Mouse (Mus musculus): ENCODE data around the gene Myl9. TPM values are rescaled to one million over a fixed set of nuclear protein-coding genes. Genes with fewer than 3 reads are reported as not detected.

Gene Myl9
- polyA plus RNA-seq, 1 experiment: 410 TPM

GRCm38 (mm10) chr2:156779488-156779887 is 4.3 kb downstream of the Myl9 start:
- Histone ChIP-seq H3K4me1 (ENCODE audit: control insufficient read depth, insufficient read depth, insufficient read length, low read length) (peaks cover 7% of the 10 kb centered on the region; the same call in 1 of the 2 replicates), H3K4me3 (ENCODE audit: low read depth, low read length) (no peak overlapping the region), H3K36me3 (ENCODE audit: control insufficient read depth, insufficient read depth, low read length) (no peaks in the 10 kb centered on the region), H3K27me3 (ENCODE audit: control insufficient read depth, insufficient read depth, low read length) (no peaks in the 10 kb centered on the region), H3K27ac (ENCODE audit: insufficient read depth, low read depth, low read length) (no peak overlapping the region)
- TF ChIP-seq CTCF (IDR thresholded peaks at IDR 0.05; ENCODE audit: extremely low read depth, insufficient read length, insufficient replicate concordance, low read depth, low read length) (no peak), POLR2A (IDR thresholded peaks at IDR 0.05; ENCODE audit: low read depth, low read length) (no peak)
- 19% methylated on average over 2 of the region's 2 CpGs for WGBS

GRCm38 (mm10) chr2:156780129-156780528 is 4.9 kb downstream of the Myl9 start:
- no peak for TF ChIP-seq POLR2A (IDR thresholded peaks at IDR 0.05; ENCODE audit: low read depth, low read length)
- no peak for TF ChIP-seq CTCF (IDR thresholded peaks at IDR 0.05; ENCODE audit: extremely low read depth, insufficient read length, insufficient replicate concordance, low read depth, low read length)
- WGBS: 52% methylated on average over 9 of the region's 9 CpGs
- no peak overlapping the region for H3K4me3 ChIP-seq (ENCODE audit: low read depth, low read length)

DNA sequence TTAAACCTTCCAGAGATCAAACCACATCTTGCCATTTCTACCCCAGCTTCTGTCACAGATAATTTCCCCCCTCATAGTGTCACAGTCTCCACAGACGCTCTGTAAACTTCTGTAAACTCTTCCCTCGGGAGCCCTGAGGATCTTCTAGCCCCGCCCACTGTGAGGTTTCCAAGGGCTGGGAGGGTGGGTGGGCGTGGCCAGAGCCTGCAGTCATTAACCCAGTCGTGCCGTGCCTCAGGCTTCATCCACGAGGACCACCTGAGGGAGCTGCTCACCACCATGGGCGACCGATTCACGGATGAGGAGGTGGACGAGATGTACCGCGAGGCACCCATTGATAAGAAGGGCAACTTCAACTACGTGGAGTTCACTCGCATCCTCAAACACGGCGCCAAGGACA is 5.5 kb downstream of the Myl9 start:
- H3K4me1 ChIP-seq (ENCODE audit: control insufficient read depth, insufficient read depth, insufficient read length, low read length): peaks cover 7% of the 10 kb centered on the region; the same call in 1 of the 2 replicates
- H3K4me3 ChIP-seq (ENCODE audit: low read depth, low read length): no peak overlapping the region
- no peaks in the 10 kb centered on the region for H3K36me3 ChIP-seq (ENCODE audit: control insufficient read depth, insufficient read depth, low read length)
- 33% methylated on average over 17 of the region's 17 CpGs for WGBS
- no peak for TF ChIP-seq CTCF (IDR thresholded peaks at IDR 0.05; ENCODE audit: extremely low read depth, insufficient read length, insufficient replicate concordance, low read depth, low read length)
- no peak for TF ChIP-seq POLR2A (IDR thresholded peaks at IDR 0.05; ENCODE audit: low read depth, low read length)
- H3K27me3 ChIP-seq (ENCODE audit: control insufficient read depth, insufficient read depth, low read length): no peaks in the 10 kb centered on the region
- H3K27ac ChIP-seq (ENCODE audit: insufficient read depth, low read depth, low read length): no peak overlapping the region

More at GRCm38 (mm10) chr2:156780129-156780528, 4.9 kb downstream of the Myl9 start:
- H3K27ac ChIP-seq (ENCODE audit: insufficient read depth, low read depth, low read length): no peak overlapping the region
- H3K36me3 ChIP-seq (ENCODE audit: control insufficient read depth, insufficient read depth, low read length): no peaks in the 10 kb centered on the region
- no peaks in the 10 kb centered on the region for H3K27me3 ChIP-seq (ENCODE audit: control insufficient read depth, insufficient read depth, low read length)
- peaks cover 7% of the 10 kb centered on the region; the same call in 1 of the 2 replicates for H3K4me1 ChIP-seq (ENCODE audit: control insufficient read depth, insufficient read depth, insufficient read length, low read length)

- Histone ChIP-seq H3K27ac (ENCODE audit: insufficient read depth, low read depth, low read length) (no peak overlapping the region), H3K4me1 (ENCODE audit: control insufficient read depth, insufficient read depth, insufficient read length, low read length) (peaks cover 7% of the 10 kb centered on the region; the same call in 1 of the 2 replicates), H3K27me3 (ENCODE audit: control insufficient read depth, insufficient read depth, low read length) (no peaks in the 10 kb centered on the region), H3K36me3 (ENCODE audit: control insufficient read depth, insufficient read depth, low read length) (no peaks in the 10 kb centered on the region), H3K4me3 (ENCODE audit: low read depth, low read length) (no peak overlapping the region)
- 51% methylated on average over 4 of the region's 4 CpGs for WGBS
- TF ChIP-seq CTCF (IDR thresholded peaks at IDR 0.05; ENCODE audit: extremely low read depth, insufficient read length, insufficient replicate concordance, low read depth, low read length) (no peak), POLR2A (IDR thresholded peaks at IDR 0.05; ENCODE audit: low read depth, low read length) (no peak)
These were observed 6.1 kb downstream of the Myl9 start for GRCm38 (mm10) chr2:156781281-156781680.

GRCm38 (mm10) chr2:156781836-156782480 is 6.7 kb downstream of the Myl9 start:
- H3K4me3 ChIP-seq (ENCODE audit: low read depth, low read length): no peak overlapping the region
- peaks cover 7% of the 10 kb centered on the region; the same call in 1 of the 2 replicates for H3K4me1 ChIP-seq (ENCODE audit: control insufficient read depth, insufficient read depth, insufficient read length, low read length)
- no peaks in the 10 kb centered on the region for H3K36me3 ChIP-seq (ENCODE audit: control insufficient read depth, insufficient read depth, low read length)
- TF ChIP-seq POLR2A (IDR thresholded peaks at IDR 0.05; ENCODE audit: low read depth, low read length): no peak
- TF ChIP-seq CTCF (IDR thresholded peaks at IDR 0.05; ENCODE audit: extremely low read depth, insufficient read length, insufficient replicate concordance, low read depth, low read length): no peak
- no peak overlapping the region for H3K27ac ChIP-seq (ENCODE audit: insufficient read depth, low read depth, low read length)
- 70% methylated on average over 4 of the region's 4 CpGs for WGBS
- no peaks in the 10 kb centered on the region for H3K27me3 ChIP-seq (ENCODE audit: control insufficient read depth, insufficient read depth, low read length)

- H3K4me1 ChIP-seq (ENCODE audit: control insufficient read depth, insufficient read depth, insufficient read length, low read length): peaks cover 7% of the 10 kb centered on the region; the same call in 1 of the 2 replicates
- no peak for TF ChIP-seq CTCF (IDR thresholded peaks at IDR 0.05; ENCODE audit: extremely low read depth, insufficient read length, insufficient replicate concordance, low read depth, low read length)
- TF ChIP-seq POLR2A (IDR thresholded peaks at IDR 0.05; ENCODE audit: low read depth, low read length): no peak
- H3K36me3 ChIP-seq (ENCODE audit: control insufficient read depth, insufficient read depth, low read length): no peaks in the 10 kb centered on the region
- WGBS: 73% methylated on average over 10 of the region's 10 CpGs
- no peaks in the 10 kb centered on the region for H3K27me3 ChIP-seq (ENCODE audit: control insufficient read depth, insufficient read depth, low read length)
- no peak overlapping the region for H3K27ac ChIP-seq (ENCODE audit: insufficient read depth, low read depth, low read length)
- no peak overlapping the region for H3K4me3 ChIP-seq (ENCODE audit: low read depth, low read length)
These were observed 7.5 kb downstream of the Myl9 start for GRCm38 (mm10) chr2:156782481-156783348.

- 23% methylated on average over 9 of the region's 9 CpGs for WGBS
- H3K27ac ChIP-seq (ENCODE audit: insufficient read depth, low read depth, low read length): no peak overlapping the region
These were observed 8.1 kb downstream of the Myl9 start for GRCm38 (mm10) chr2:156783349-156783728.

More at GRCm38 (mm10) chr2:156783349-156783728, 8.1 kb downstream of the Myl9 start:
- H3K27me3 ChIP-seq (ENCODE audit: control insufficient read depth, insufficient read depth, low read length): no peaks in the 10 kb centered on the region
- no peak for TF ChIP-seq POLR2A (IDR thresholded peaks at IDR 0.05; ENCODE audit: low read depth, low read length)
- TF ChIP-seq CTCF (IDR thresholded peaks at IDR 0.05; ENCODE audit: extremely low read depth, insufficient read length, insufficient replicate concordance, low read depth, low read length): no peak
- H3K36me3 ChIP-seq (ENCODE audit: control insufficient read depth, insufficient read depth, low read length): no peaks in the 10 kb centered on the region
- no peak overlapping the region for H3K4me3 ChIP-seq (ENCODE audit: low read depth, low read length)
- peaks cover 7% of the 10 kb centered on the region; the same call in 1 of the 2 replicates for H3K4me1 ChIP-seq (ENCODE audit: control insufficient read depth, insufficient read depth, insufficient read length, low read length)

Measured in small intestine, adult 2 months (tissue).